ENCODE assay signal across 22 mouse cellular contexts in genomic region chr7:95868753-95869152, GRCm38 (mm10).
A peak's percentile ranks its signal among the peaks of the same experiment; 100 is the strongest.
DNase-seq lines count a peak whose midpoint lies in the region; ATAC-seq lines count a peak whose summit lies in the region.
"Had no signal": no experiment of that assay in that cellular context is flagged by ENCODE, and none has a peak within 500 bp of the region (broad histone marks: within the 10 kb centered on the region; RNA-seq: fewer than 3 reads in every experiment).

No protein-coding gene starts in this region.

- no peaks in the 10 kb centered on the region for H3K27me3 ChIP-seq in hindbrain, embryonic 12.5 days
- H3K27me3 ChIP-seq in hindbrain, embryonic 10.5 days (ENCODE audit: insufficient read depth, poor library complexity, severe bottlenecking), result no peaks in the 10 kb centered on the region
- no peaks in the 10 kb centered on the region for H3K27me3 ChIP-seq in neural tube, embryonic 11.5 days (ENCODE audit: control insufficient read depth, insufficient read depth, low read length)
- H3K27me3 ChIP-seq in embryonic facial prominence, embryonic 15.5 days, result no peaks in the 10 kb centered on the region
- H3K27me3 ChIP-seq: embryonic facial prominence, embryonic 13.5 days; heart, embryonic 15.5 days had no signal

- H3K4me3 ChIP-seq in hindbrain, embryonic 12.5 days, result no peak overlapping the region
- H3K4me3 ChIP-seq in hindbrain, embryonic 10.5 days, result no peak overlapping the region
- H3K4me3 ChIP-seq in neural tube, embryonic 11.5 days (ENCODE audit: low read depth, low read length), result no peak overlapping the region
- H3K4me3 ChIP-seq in embryonic facial prominence, embryonic 15.5 days (replicated peaks), result no peak overlapping the region
- H3K4me3 ChIP-seq: embryonic facial prominence, embryonic 13.5 days; erythroblast, embryonic 14.5 days; forebrain, embryonic 10.5 days; heart, embryonic 15.5 days had no signal

- WGBS in hindbrain, embryonic 12.5 days, result 63% methylated on average over 6 of the region's 6 CpGs
- WGBS in hindbrain, embryonic 10.5 days, result 85% methylated on average over 6 of the region's 6 CpGs
- WGBS in neural tube, embryonic 11.5 days, result 74% methylated on average over 6 of the region's 6 CpGs
- 79% methylated on average over 6 of the region's 6 CpGs for WGBS in embryonic facial prominence, embryonic 15.5 days

- no peaks in the 10 kb centered on the region for H3K4me1 ChIP-seq in hindbrain, embryonic 12.5 days
- no peaks in the 10 kb centered on the region for H3K4me1 ChIP-seq in hindbrain, embryonic 10.5 days (replicated peaks)
- H3K4me1 ChIP-seq in neural tube, embryonic 11.5 days (ENCODE audit: control insufficient read depth, insufficient read depth, low read length), result no peaks in the 10 kb centered on the region
- no peaks in the 10 kb centered on the region for H3K4me1 ChIP-seq in embryonic facial prominence, embryonic 15.5 days
- H3K4me1 ChIP-seq: embryonic facial prominence, embryonic 13.5 days; forebrain, embryonic 10.5 days; heart, embryonic 15.5 days had no signal

- no peak for DNase-seq in hindbrain, embryonic 10.5 days (ENCODE audit: low spot score)
- peak; percentile 11 for DNase-seq in neural tube, embryonic 11.5 days (ENCODE audit: low spot score)
- no peak for DNase-seq in neural tube, embryonic 10.5 days (ENCODE audit: extremely low spot score, low spot score)
- peak; percentile 18 for DNase-seq in 3T3-L1 (ENCODE audit: low read depth, low spot score)
- no peak for DNase-seq in heart, adult 9 months (ENCODE audit: low spot score in 2 of 2)
- DNase-seq: adrenal gland, postnatal 10 days; B cell, adult 2 months; cerebellum, adult 11-12 months; cerebellum, adult 9-10 months; cerebellum, postnatal 25 days; gastrocnemius, postnatal 10 days; heart, adult 18-20 months; heart, postnatal 14 days had no signal

- no peak overlapping the region for H3K4me2 ChIP-seq in hindbrain, embryonic 12.5 days (replicated peaks)
- no peak overlapping the region for H3K4me2 ChIP-seq in neural tube, embryonic 11.5 days (ENCODE audit: low read depth)
- no peak overlapping the region for H3K4me2 ChIP-seq in embryonic facial prominence, embryonic 15.5 days (replicated peaks)
- H3K4me2 ChIP-seq: embryonic facial prominence, embryonic 13.5 days; heart, embryonic 11.5 days; heart, embryonic 15.5 days had no signal

- ATAC-seq in hindbrain, embryonic 12.5 days (ENCODE audit: low FRiP score), result peak; percentile 29; the same call in 1 of the 2 replicates
- no peak for ATAC-seq in neural tube, embryonic 11.5 days (ENCODE audit: insufficient read depth, low FRiP score, low TSS enrichment)
- ATAC-seq in embryonic facial prominence, embryonic 15.5 days (ENCODE audit: insufficient number of reproducible peaks, low FRiP score, low TSS enrichment, low read depth), result peak; percentile 39; the same call in 1 of the 2 replicates
- ATAC-seq: forebrain, embryonic 16.5 days; intestine, embryonic 16.5 days had no signal

- H3K36me3 ChIP-seq in hindbrain, embryonic 12.5 days, result no peaks in the 10 kb centered on the region
- no peaks in the 10 kb centered on the region for H3K36me3 ChIP-seq in hindbrain, embryonic 10.5 days
- H3K36me3 ChIP-seq in neural tube, embryonic 11.5 days (ENCODE audit: control insufficient read depth, insufficient read depth, low read length), result no peaks in the 10 kb centered on the region
- H3K36me3 ChIP-seq in embryonic facial prominence, embryonic 15.5 days, result no peaks in the 10 kb centered on the region
- H3K36me3 ChIP-seq: embryonic facial prominence, embryonic 13.5 days; forebrain, embryonic 10.5 days; heart, embryonic 15.5 days had no signal

- no peak overlapping the region for H3K9ac ChIP-seq in hindbrain, embryonic 12.5 days
- no peak overlapping the region for H3K9ac ChIP-seq in neural tube, embryonic 11.5 days (ENCODE audit: low read length)
- H3K9ac ChIP-seq in embryonic facial prominence, embryonic 15.5 days, result no peak overlapping the region
- H3K9ac ChIP-seq: embryonic facial prominence, embryonic 13.5 days; heart, embryonic 15.5 days had no signal

- H3K9me3 ChIP-seq in hindbrain, embryonic 12.5 days (replicated peaks), result no peaks in the 10 kb centered on the region
- H3K9me3 ChIP-seq in hindbrain, embryonic 10.5 days, result no peaks in the 10 kb centered on the region
- H3K9me3 ChIP-seq in neural tube, embryonic 11.5 days (ENCODE audit: control insufficient read depth, low read length), result no peaks in the 10 kb centered on the region
- H3K9me3 ChIP-seq in embryonic facial prominence, embryonic 15.5 days (replicated peaks), result no peaks in the 10 kb centered on the region
- H3K9me3 ChIP-seq: embryonic facial prominence, embryonic 13.5 days; forebrain, embryonic 10.5 days; heart, embryonic 15.5 days had no signal

- no peak overlapping the region for H3K27ac ChIP-seq in hindbrain, embryonic 12.5 days
- H3K27ac ChIP-seq in hindbrain, embryonic 10.5 days, result no peak overlapping the region
- no peak overlapping the region for H3K27ac ChIP-seq in neural tube, embryonic 11.5 days (ENCODE audit: low read depth, low read length)
- H3K27ac ChIP-seq in embryonic facial prominence, embryonic 15.5 days (replicated peaks), result no peak overlapping the region
- H3K27ac ChIP-seq: embryonic facial prominence, embryonic 13.5 days; forebrain, embryonic 10.5 days; heart, embryonic 15.5 days had no signal

Comparison
In these comparisons a context has a peak if more than half of its experiments do, and no peak if none do; other contexts are left out.
1. DNase-seq: peak in neural tube, embryonic 11.5 days (single experiment) and 3T3-L1 (single experiment); none in hindbrain, embryonic 10.5 days (single experiment), neural tube, embryonic 10.5 days (single experiment) and heart, adult 9 months (0 of 2).